Comparison of ENCODE assay signal across 19 mouse cellular contexts in genomic region chr6:96457590-96458259, GRCm38 (mm10).
A peak's percentile ranks its signal among the peaks of the same experiment; 100 is the strongest.
DNase-seq lines count a peak whose midpoint lies in the region; ATAC-seq and TF ChIP-seq lines count a peak whose summit lies in the region.
"Had no signal": no experiment of that assay in that cellular context is flagged by ENCODE, and none has a peak within 500 bp of the region (broad histone marks: within the 10 kb centered on the region; RNA-seq: fewer than 3 reads in every experiment).

No protein-coding gene starts in this region.

- no peak for TF ChIP-seq EP300 in stomach, postnatal 0 days (optimal IDR thresholded peaks at IDR 0.05)

- no peak for TF ChIP-seq CTCF in stomach, postnatal 0 days (IDR thresholded peaks at IDR 0.05; ENCODE audit: low read depth)

- H3K36me3 ChIP-seq in kidney, embryonic 15.5 days, result no peaks in the 10 kb centered on the region
- no peaks in the 10 kb centered on the region for H3K36me3 ChIP-seq in intestine, embryonic 16.5 days (ENCODE audit: control insufficient read depth, insufficient read depth, low read length)
- H3K36me3 ChIP-seq in stomach, postnatal 0 days (ENCODE audit: control insufficient read depth, insufficient read depth, low read length), result no peaks in the 10 kb centered on the region

- 0 out of 2 replicates have a peak overlapping the region, but pooled peaks have one; percentile 45 for H3K27ac ChIP-seq in kidney, embryonic 15.5 days
- no peak overlapping the region for H3K27ac ChIP-seq in intestine, embryonic 16.5 days (ENCODE audit: low read length)
- 0 out of 2 replicates have a peak overlapping the region, but pooled peaks have one; percentile 30 for H3K27ac ChIP-seq in stomach, postnatal 0 days (replicated peaks)
- H3K27ac ChIP-seq: gastrocnemius, adult 2 months; heart, adult 2 months; hindbrain, postnatal 0 days had no signal

- no peaks in the 10 kb centered on the region for H3K9me3 ChIP-seq in kidney, embryonic 15.5 days (replicated peaks)
- no peaks in the 10 kb centered on the region for H3K9me3 ChIP-seq in intestine, embryonic 16.5 days (ENCODE audit: control insufficient read depth, low read length)
- no peaks in the 10 kb centered on the region for H3K9me3 ChIP-seq in stomach, postnatal 0 days (ENCODE audit: control insufficient read depth, low read length)

- WGBS in kidney, embryonic 15.5 days, result 31% methylated on average over 6 of the region's 6 CpGs
- 46% methylated on average over 6 of the region's 6 CpGs for WGBS in intestine, embryonic 16.5 days
- 36% methylated on average over 6 of the region's 6 CpGs for WGBS in stomach, postnatal 0 days

- peak; percentile 83 for ATAC-seq in kidney, embryonic 15.5 days (replicated peaks; ENCODE audit: low FRiP score)
- ATAC-seq in intestine, embryonic 16.5 days, result peak; percentile 96
- peak; percentile 95 for ATAC-seq in stomach, postnatal 0 days (ENCODE audit: low FRiP score, low TSS enrichment)
- ATAC-seq: CD4-positive, CD25-positive, alpha-beta regulatory T cell, adult 4 months; forebrain, embryonic 16.5 days; hindbrain, postnatal 0 days had no signal

- no peak overlapping the region for H3K4me2 ChIP-seq in kidney, embryonic 15.5 days
- no peak overlapping the region for H3K4me2 ChIP-seq in intestine, embryonic 16.5 days (ENCODE audit: low read depth, low read length)
- H3K4me2 ChIP-seq in stomach, postnatal 0 days (replicated peaks; ENCODE audit: low read depth), result no peak overlapping the region

- H3K4me1 ChIP-seq in kidney, embryonic 15.5 days, result peaks cover 7% of the 10 kb centered on the region
- H3K4me1 ChIP-seq in intestine, embryonic 16.5 days (ENCODE audit: control insufficient read depth, insufficient read depth, low read length), result peaks cover 3% of the 10 kb centered on the region
- no peaks in the 10 kb centered on the region for H3K4me1 ChIP-seq in stomach, postnatal 0 days (replicated peaks; ENCODE audit: control insufficient read depth, insufficient read depth)

- no peaks in the 10 kb centered on the region for H3K27me3 ChIP-seq in kidney, embryonic 15.5 days
- H3K27me3 ChIP-seq in intestine, embryonic 16.5 days (replicated peaks; ENCODE audit: control insufficient read depth, insufficient read depth, low read length), result no peaks in the 10 kb centered on the region
- no peaks in the 10 kb centered on the region for H3K27me3 ChIP-seq in stomach, postnatal 0 days (ENCODE audit: control insufficient read depth, insufficient read depth, low read length)

- DNase-seq in kidney, adult 8-10 months, result no peak
- peak; percentile 4 for DNase-seq in urinary bladder, postnatal 25 days (ENCODE audit: low spot score)
- no peak for DNase-seq in urinary bladder, postnatal 10 days (ENCODE audit: low spot score)
- DNase-seq in stomach, postnatal 0 days (ENCODE audit: low spot score), result peak; percentile 61
- no peak for DNase-seq in cerebellum, adult 11-12 months
- DNase-seq in spleen, adult 12 weeks (ENCODE audit: low spot score), result no peak
- DNase-seq: adrenal gland, adult 8-10 months; gastrocnemius, adult 2 months; heart, adult 2 months; heart, postnatal 10 days; layer of hippocampus, adult 9-11 months; right cerebral cortex, postnatal 25 days; thymus, postnatal 14 days had no signal

- H3K4me3 ChIP-seq in kidney, embryonic 15.5 days (replicated peaks), result no peak overlapping the region
- no peak overlapping the region for H3K4me3 ChIP-seq in intestine, embryonic 16.5 days (ENCODE audit: low read length)
- no peak overlapping the region for H3K4me3 ChIP-seq in stomach, postnatal 0 days (ENCODE audit: low read depth, low read length)
- H3K4me3 ChIP-seq: gastrocnemius, adult 2 months; heart, adult 2 months; myocyte had no signal

- H3K9ac ChIP-seq in kidney, embryonic 15.5 days, result no peak overlapping the region
- H3K9ac ChIP-seq in intestine, embryonic 16.5 days (ENCODE audit: low read depth, low read length), result no peak overlapping the region
- H3K9ac ChIP-seq in stomach, postnatal 0 days (ENCODE audit: low read length), result no peak overlapping the region

Comparison
In these comparisons a context has a peak if more than half of its experiments do, and no peak if none do; other contexts are left out.
1. DNase-seq: peak in urinary bladder, postnatal 25 days (single experiment) and stomach, postnatal 0 days (single experiment); none in kidney, adult 8-10 months (0 of 2), urinary bladder, postnatal 10 days (single experiment), cerebellum, adult 11-12 months (single experiment) and spleen, adult 12 weeks (single experiment).
2. Peak in every context shown above with its lines, with median percentiles within 50 percentile points of each other: ATAC-seq.